Mouse (Mus musculus) embryonic facial prominence, embryonic 14.5 days (tissue): Measurements from ENCODE around the gene Setd1a. TPM values are rescaled to one million over a fixed set of nuclear protein-coding genes. Genes with fewer than 3 reads are reported as not detected.

Source experiments
- ATAC-seq: fragments of 200-750 bp; cut with Nextera tagmentation; 2 replicates; pipeline ENCODE4 v1.8.0; 2017; ENCODE audit warnings: low read depth, moderate number of reproducible peaks, moderate TSS enrichment
- DNase-seq: peaks from one replicate; pipeline ENCODE4 v3.0.0-alpha.2; 2015; ENCODE audit warnings: low spot score
- H3K27ac ChIP-seq: fragments of 300-500 bp; sonication (generic); replicated peaks from 2 replicates; pipeline ENCODE4 v1.5.1; 2014; ENCODE audit warnings: low read depth, mild to moderate bottlenecking, low read length, moderate library complexity
- H3K27me3 ChIP-seq: fragments of 300-500 bp; sonication (generic); replicated peaks from 2 replicates; pipeline ENCODE4 v1.6.1; 2014; ENCODE audit warnings: low read length; ENCODE audit not compliant: control insufficient read depth, insufficient read depth
- H3K36me3 ChIP-seq: fragments of 300-500 bp; sonication (generic); 2 replicates; pipeline ENCODE4 v1.6.1; 2014; ENCODE audit warnings: low read length, mixed read lengths; ENCODE audit not compliant: control insufficient read depth, insufficient read depth
- H3K4me1 ChIP-seq: fragments of 300-500 bp; sonication (generic); 2 replicates; pipeline ENCODE4 v1.6.1; 2014; ENCODE audit warnings: antibody characterized with exemption, low read length; ENCODE audit not compliant: control insufficient read depth, insufficient read depth
- H3K4me2 ChIP-seq: fragments of 300-500 bp; sonication (generic); 2 replicates; pipeline ENCODE4 v1.6.1; 2014; ENCODE audit warnings: low read depth, mild to moderate bottlenecking, low read length, moderate library complexity, mixed read lengths
- H3K4me3 ChIP-seq: fragments of 300-500 bp; sonication (generic); 2 replicates; pipeline ENCODE4 v1.5.1; 2014; ENCODE audit warnings: low read depth, mild to moderate bottlenecking, low read length
- H3K9ac ChIP-seq: fragments of 300-500 bp; sonication (generic); 2 replicates; pipeline ENCODE4 v1.6.1; 2014; ENCODE audit warnings: low read depth, mild to moderate bottlenecking, low read length, moderate library complexity, mixed read lengths
- H3K9me3 ChIP-seq: fragments of 300-500 bp; sonication (generic); 2 replicates; pipeline ENCODE4 v1.6.1; 2016; ENCODE audit warnings: low read length; ENCODE audit not compliant: control insufficient read depth
- WGBS: fragments of 180-500 bp; shearing (Covaris S2); extraction: QIAGEN DNeasy Blood & Tissue Kit; methylation state at CpG from one replicate; pipeline ENCODE4 v1.1.7; 2014; 5-methylcytosine and 5-hydroxymethylcytosine counted together
- polyA plus RNA-seq: library from polyadenylated mRNA; unstranded; fragments of >200 nt; fragmentation: Nextera tagmentation; extraction: Ambion mirVana; gene quantifications from 2 replicates; pipeline ENCODE4 v1.2.1, GENCODE M21; 2014

Gene Setd1a
- polyA plus RNA-seq, 1 experiment from 2014 or later = 24.1 TPM

DNA sequence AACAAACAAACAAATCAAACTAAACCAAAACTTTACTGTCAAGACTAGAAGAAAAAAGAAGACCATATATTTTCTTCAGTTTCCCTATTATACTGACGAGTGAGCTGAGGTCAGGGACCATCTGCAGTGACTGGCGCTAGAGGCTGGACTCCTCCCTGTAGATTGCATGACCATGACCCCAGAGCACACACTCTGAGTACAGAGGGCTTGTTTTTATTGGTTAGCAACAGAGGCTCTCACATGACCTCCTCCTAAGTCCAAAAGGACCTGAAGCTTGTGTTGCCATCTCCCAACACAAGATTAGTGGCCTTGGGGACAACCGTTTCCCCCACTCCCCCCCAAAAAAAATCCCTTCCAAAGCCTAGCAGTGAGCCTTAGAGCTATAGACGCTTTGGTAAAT, 37.4 kb downstream of the Setd1a start:
- no peaks in the 10 kb centered on the region for H3K27me3 ChIP-seq

DNA sequence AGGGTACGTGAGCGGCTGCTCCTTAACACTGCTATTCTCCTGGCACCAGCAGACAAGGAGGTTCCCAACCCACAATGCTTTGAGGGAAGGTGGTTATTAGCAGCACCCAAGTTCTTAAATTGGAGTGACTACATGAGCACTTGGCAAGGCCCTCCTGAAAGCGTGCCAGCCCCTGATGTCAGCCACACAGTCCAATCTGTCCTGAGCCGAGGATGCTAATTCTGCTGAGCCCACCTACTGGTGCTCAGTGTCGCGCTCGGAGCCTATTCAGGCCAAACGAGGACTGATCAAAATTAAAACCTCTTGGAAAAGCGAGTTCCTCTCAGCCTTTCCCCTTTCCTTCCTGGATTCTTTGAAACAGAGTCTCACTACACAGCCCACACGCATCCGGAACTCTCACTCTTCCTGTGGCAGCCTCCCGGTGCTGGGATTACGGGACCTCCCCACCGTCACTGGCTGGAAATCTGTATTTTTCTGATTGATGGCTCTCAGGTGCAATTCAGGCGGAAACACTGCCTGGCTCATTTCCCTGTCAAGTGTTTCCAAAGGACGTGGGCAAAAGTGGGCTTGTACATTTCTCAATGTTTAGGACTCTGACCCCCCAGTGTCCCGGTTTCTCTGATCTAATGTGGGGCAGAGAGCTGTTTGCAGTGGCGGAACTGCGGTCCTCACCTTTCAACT, 37.9 kb downstream of the Setd1a start:
- no peak for ATAC-seq
- no peak overlapping the region for H3K4me3 ChIP-seq
- H3K9me3 ChIP-seq = no peaks in the 10 kb centered on the region
- H3K4me1 ChIP-seq = no peaks in the 10 kb centered on the region
- H3K4me2 ChIP-seq = no peak overlapping the region
- 84% methylated on average over 19 of the region's 19 CpGs for WGBS
- no peak for DNase-seq
- H3K27ac ChIP-seq = 0 out of 2 replicates have a peak overlapping the region, but pooled peaks have one; percentile 33
- no peaks in the 10 kb centered on the region for H3K27me3 ChIP-seq
- no peak overlapping the region for H3K9ac ChIP-seq
- peaks cover 32% of the 10 kb centered on the region for H3K36me3 ChIP-seq

More for the DNA sequence above, 37.4 kb downstream of the Setd1a start:
- Histone ChIP-seq H3K9me3 (no peaks in the 10 kb centered on the region), H3K27ac (no peak overlapping the region), H3K4me3 (no peak overlapping the region), H3K4me1 (no peaks in the 10 kb centered on the region), H3K9ac (no peak overlapping the region), H3K36me3 (peaks cover 32% of the 10 kb centered on the region), H3K4me2 (no peak overlapping the region)
- 78% methylated on average over 4 of the region's 4 CpGs for WGBS
- no peak for DNase-seq
- ATAC-seq = no peak

DNA sequence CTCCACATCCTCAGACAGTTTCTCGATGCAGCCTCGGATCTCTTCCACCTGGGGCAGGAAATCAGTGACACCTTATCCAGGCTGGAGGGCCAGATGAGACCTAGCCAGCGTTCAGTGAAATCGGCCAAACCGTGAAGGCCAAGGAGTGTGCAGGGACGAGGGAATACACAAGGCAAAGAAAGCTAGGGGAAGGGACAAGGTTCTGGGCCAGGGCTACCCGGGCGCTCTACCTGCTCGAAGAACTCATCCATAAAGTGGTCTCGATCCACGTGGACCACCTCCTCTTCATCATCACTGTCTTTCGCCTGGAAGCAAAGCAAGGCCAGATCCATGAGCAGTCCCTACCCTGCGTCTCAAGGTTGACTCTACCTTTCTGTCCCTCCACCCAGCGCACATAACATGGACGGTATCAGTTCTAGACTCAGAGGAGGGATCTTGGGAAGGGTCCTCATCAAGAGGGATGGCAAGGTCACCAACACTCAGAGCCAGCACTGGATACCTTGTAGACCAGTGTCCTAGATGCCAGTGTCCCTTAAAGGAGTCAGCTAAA, 38.7 kb downstream of the Setd1a start:
- no peak for ATAC-seq
- no peak for DNase-seq

DNA sequence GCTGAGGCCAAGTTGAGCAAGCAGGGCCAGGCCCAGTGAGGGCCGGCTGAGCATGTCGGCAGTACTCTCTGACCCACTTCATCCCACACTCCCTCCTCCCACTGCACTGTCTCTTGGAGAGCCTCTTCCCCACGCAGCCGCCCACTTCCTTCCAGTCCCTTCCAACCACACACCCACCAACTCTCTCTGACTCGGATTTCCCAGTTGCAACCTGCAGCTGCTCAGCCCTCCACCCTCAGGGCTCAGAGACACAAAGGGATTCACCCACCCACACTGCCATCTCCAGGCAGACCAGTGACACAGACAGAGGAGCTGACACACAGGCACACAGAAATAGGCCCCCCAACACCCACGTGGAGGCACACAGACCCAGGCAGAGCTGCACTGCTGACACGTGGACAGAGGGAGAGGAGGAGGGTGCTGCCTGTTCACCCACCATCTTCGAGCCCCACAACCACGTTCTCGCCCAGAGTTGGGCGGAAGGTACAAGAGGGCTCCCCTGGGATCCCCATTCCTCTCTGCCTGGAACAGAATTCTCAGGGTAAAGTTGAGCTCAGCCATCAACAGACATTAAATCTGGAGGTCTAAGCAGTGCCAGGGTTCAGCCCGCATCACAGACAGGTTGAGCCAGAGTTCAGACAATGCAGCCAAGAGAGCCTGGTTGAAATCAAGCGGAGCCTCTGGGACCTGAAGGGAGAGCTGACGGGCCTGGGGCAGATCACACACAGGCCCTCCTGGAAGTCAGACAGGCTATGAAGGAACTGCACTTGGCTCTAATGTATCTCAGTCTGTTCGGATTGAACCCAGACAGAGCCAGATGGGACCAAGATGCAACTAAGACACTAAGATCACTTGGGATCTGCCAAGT, 39.7 kb downstream of the Setd1a start:
- Histone ChIP-seq H3K4me3 (no peak overlapping the region), H3K27me3 (no peaks in the 10 kb centered on the region), H3K4me1 (no peaks in the 10 kb centered on the region), H3K4me2 (no peak overlapping the region), H3K36me3 (0 out of 2 replicates have a peak, but pooled peaks cover 20% of the 10 kb centered on the region), H3K9ac (peak overlapping the region; percentile 41; the same call in 1 of the 2 replicates), H3K27ac (peak overlapping the region; percentile 28; the same call in 1 of the 2 replicates), H3K9me3 (no peaks in the 10 kb centered on the region)
- 49% methylated on average over 15 of the region's 15 CpGs for WGBS
- peak; percentile 56 for DNase-seq
- peak; percentile 56 for ATAC-seq

More for the DNA sequence above, 38.7 kb downstream of the Setd1a start:
- Histone ChIP-seq H3K27me3 (no peaks in the 10 kb centered on the region), H3K36me3 (peaks cover 27% of the 10 kb centered on the region; the same call in 1 of the 2 replicates), H3K4me2 (no peak overlapping the region), H3K4me1 (no peaks in the 10 kb centered on the region), H3K27ac (peak overlapping the region; percentile 33; the same call in 1 of the 2 replicates), H3K9me3 (no peaks in the 10 kb centered on the region), H3K9ac (no peak overlapping the region), H3K4me3 (no peak overlapping the region)
- 95% methylated on average over 15 of the region's 15 CpGs for WGBS

DNA sequence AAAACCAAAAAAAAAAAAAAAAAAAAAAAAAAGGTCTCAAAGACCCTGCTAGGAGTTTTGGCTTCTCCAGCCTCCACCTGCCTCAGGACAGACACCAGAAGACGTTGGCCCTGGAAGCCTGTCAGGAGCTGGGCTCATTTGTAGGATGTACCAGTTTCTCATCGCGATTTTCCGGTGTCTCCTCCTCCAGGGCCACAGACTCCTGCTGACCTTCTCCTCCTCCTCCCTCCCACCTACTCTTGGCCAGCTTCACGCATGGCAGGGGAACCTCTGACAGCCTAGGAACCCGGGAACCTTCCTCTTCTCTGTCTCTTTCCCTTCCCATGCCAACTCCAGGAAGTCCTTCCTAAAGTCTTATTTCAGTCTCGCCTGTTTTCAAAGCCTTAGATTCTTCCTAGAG, 40.6 kb downstream of the Setd1a start:
- Histone ChIP-seq H3K9ac (no peak overlapping the region), H3K27ac (no peak overlapping the region), H3K4me3 (no peak overlapping the region), H3K4me2 (no peak overlapping the region), H3K27me3 (no peaks in the 10 kb centered on the region), H3K9me3 (no peaks in the 10 kb centered on the region), H3K4me1 (no peaks in the 10 kb centered on the region), H3K36me3 (0 out of 2 replicates have a peak, but pooled peaks cover 20% of the 10 kb centered on the region)
- DNase-seq = no peak
- 78% methylated on average over 7 of the region's 7 CpGs for WGBS
- ATAC-seq = no peak

DNA sequence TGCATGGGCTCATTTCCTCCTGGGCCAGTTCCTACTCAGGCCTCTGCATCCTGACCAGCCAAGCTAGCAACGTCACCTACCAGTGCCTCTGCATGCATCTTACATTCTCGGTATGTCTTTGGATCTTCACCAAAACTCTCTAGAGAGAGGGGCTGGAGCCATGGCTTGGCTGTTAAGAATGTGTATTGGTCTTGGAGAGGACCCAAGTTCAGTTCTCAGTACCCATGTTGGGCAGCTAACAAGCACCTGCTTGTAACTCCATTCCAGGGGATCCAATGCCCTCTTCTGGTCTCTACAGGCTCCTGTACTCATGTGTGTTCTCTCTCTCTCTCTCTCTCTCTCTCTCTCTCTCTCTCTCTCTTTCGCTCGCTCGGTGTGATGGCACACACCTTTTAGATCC, 41.3 kb downstream of the Setd1a start:
- Histone ChIP-seq H3K9me3 (no peaks in the 10 kb centered on the region), H3K27ac (no peak overlapping the region), H3K27me3 (no peaks in the 10 kb centered on the region), H3K4me1 (no peaks in the 10 kb centered on the region), H3K36me3 (0 out of 2 replicates have a peak, but pooled peaks cover 13% of the 10 kb centered on the region), H3K9ac (no peak overlapping the region), H3K4me2 (no peak overlapping the region), H3K4me3 (no peak overlapping the region)
- WGBS = 93% methylated on average over 5 of the region's 5 CpGs
- no peak for DNase-seq
- no peak for ATAC-seq

DNA sequence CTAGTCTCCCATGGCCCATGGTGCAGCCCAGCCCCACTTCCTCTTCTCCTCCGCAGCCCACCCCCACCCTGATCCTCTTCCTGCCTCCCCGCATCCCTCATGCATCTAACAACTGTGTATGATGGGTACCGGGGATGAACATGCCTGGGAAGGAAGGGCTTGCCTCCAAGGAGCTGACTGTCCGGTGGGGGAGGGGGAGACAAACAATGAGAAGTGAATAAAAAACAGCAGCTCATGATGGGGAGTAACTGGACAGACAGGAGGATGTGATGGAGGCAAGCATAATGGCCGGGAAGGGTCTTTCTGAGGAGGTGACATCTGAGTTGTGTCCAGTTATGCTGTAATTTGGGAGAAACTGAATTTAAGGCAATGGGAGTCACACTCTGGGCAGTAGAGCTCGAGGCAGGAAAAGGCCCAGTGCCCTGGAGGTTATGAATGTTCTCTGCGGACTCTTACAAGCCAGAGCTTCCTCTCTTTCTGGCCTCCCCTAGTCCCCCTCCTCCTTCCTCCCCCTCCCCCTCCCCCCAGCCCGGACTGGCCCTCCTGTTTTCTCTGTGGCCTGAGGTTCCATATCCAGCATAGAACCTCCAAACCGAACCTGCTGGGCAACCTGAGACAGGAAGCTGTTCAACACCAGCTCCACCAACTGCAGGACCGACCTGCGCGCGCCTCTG, 44.5 kb downstream of the Setd1a start:
- Histone ChIP-seq H3K4me1 (peaks cover 5% of the 10 kb centered on the region), H3K9me3 (no peaks in the 10 kb centered on the region), H3K27me3 (no peaks in the 10 kb centered on the region), H3K4me3 (no peak overlapping the region), H3K4me2 (no peak overlapping the region), H3K27ac (no peak overlapping the region), H3K9ac (peak overlapping the region; percentile 25; the same call in 1 of the 2 replicates), H3K36me3 (no peaks in the 10 kb centered on the region)
- ATAC-seq (no peak), DNase-seq (no peak)
- 51% methylated on average over 13 of the region's 13 CpGs for WGBS

DNA sequence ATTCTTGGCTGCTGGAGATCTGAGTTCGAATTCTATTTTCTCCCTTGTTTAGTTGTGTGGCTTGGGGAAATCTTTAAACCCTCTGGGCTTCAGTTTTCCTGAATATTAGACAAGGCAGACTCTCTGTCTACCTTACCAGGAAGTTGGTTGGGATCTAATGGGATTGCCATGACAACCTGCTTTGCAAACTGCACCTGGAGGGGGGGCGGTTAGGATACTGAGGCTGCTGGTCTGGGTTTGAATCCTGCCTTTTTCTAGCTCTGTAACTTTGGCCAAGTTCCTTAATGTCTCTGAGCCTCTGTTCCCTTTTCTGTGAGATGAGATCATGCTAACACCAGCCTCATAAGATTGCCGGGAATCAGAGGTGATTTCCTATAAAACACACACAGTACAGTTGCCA, 46.0 kb downstream of the Setd1a start:
- H3K9ac ChIP-seq = no peak overlapping the region
- peaks cover 5% of the 10 kb centered on the region for H3K4me1 ChIP-seq
- ATAC-seq (no peak), DNase-seq (no peak)
- H3K27me3 ChIP-seq = no peaks in the 10 kb centered on the region
- no peaks in the 10 kb centered on the region for H3K36me3 ChIP-seq
- WGBS = 78% methylated on average over 3 of the region's 3 CpGs
- H3K27ac ChIP-seq = no peak overlapping the region
- no peaks in the 10 kb centered on the region for H3K9me3 ChIP-seq
- no peak overlapping the region for H3K4me2 ChIP-seq
- H3K4me3 ChIP-seq = no peak overlapping the region
